Mouse (Mus musculus) lung, embryonic 16.5 days (tissue): ENCODE data around the gene Cblc. TPM values are rescaled to one million over a fixed set of nuclear protein-coding genes. Genes with fewer than 3 reads are reported as not detected.

Experiments
- ATAC-seq: fragments of 200-750 bp; cut with Nextera tagmentation; 2 replicates; pipeline ENCODE4 v1.8.0; 2017; ENCODE audit warnings: low read depth, mild to moderate bottlenecking, moderate library complexity
- H3K27ac ChIP-seq: fragments of 300-500 bp; sonication (generic); 2 replicates; pipeline ENCODE4 v1.5.1; 2014; ENCODE audit warnings: mild to moderate bottlenecking, control low read depth, low read length
- H3K27me3 ChIP-seq: fragments of 300-500 bp; sonication (generic); 2 replicates; pipeline ENCODE4 v1.6.1; 2014; ENCODE audit warnings: low read depth, low read length, mixed read lengths; ENCODE audit not compliant: control insufficient read depth, insufficient read depth
- H3K36me3 ChIP-seq: fragments of 300-500 bp; sonication (generic); 2 replicates; pipeline ENCODE4 v1.6.1; 2014; ENCODE audit warnings: low read length; ENCODE audit not compliant: control insufficient read depth, insufficient read depth
- H3K4me1 ChIP-seq: fragments of 300-500 bp; sonication (generic); replicated peaks from 2 replicates; pipeline ENCODE4 v1.6.1; 2014; ENCODE audit warnings: low read length, mixed read lengths; ENCODE audit not compliant: control insufficient read depth, insufficient read depth
- H3K4me2 ChIP-seq: fragments of 300-500 bp; sonication (generic); 2 replicates; pipeline ENCODE4 v1.6.1; 2014; ENCODE audit warnings: low read depth, low read length, control low read depth
- H3K4me3 ChIP-seq: fragments of 300-500 bp; sonication (generic); 2 replicates; pipeline ENCODE4 v1.5.1; 2014; ENCODE audit warnings: mild to moderate bottlenecking, low read length, control low read depth
- H3K9ac ChIP-seq: fragments of 300-500 bp; sonication (generic); 2 replicates; pipeline ENCODE4 v1.6.1; 2014; ENCODE audit warnings: low read length, control low read depth
- H3K9me3 ChIP-seq: fragments of 300-500 bp; sonication (generic); 2 replicates; pipeline ENCODE4 v1.6.1; 2016; ENCODE audit warnings: low read length; ENCODE audit not compliant: control insufficient read depth
- whole genome bisulfite sequencing: fragments of 180-500 bp; shearing (Covaris S2); extraction: QIAGEN DNeasy Blood & Tissue Kit; methylation state at CpG from one replicate; pipeline ENCODE4 v1.1.7; 2014; 5-methylcytosine and 5-hydroxymethylcytosine counted together
- polyA plus RNA-seq: library from polyadenylated mRNA; unstranded; fragments of >200 nt; fragmentation: Nextera tagmentation; extraction: Ambion mirVana; gene quantifications from 2 replicates; pipeline ENCODE4 v1.2.1, GENCODE M21; 2015

Cblc gene
- polyA plus RNA-seq, 1 experiment from 2014 or later = 17.8 TPM

DNA sequence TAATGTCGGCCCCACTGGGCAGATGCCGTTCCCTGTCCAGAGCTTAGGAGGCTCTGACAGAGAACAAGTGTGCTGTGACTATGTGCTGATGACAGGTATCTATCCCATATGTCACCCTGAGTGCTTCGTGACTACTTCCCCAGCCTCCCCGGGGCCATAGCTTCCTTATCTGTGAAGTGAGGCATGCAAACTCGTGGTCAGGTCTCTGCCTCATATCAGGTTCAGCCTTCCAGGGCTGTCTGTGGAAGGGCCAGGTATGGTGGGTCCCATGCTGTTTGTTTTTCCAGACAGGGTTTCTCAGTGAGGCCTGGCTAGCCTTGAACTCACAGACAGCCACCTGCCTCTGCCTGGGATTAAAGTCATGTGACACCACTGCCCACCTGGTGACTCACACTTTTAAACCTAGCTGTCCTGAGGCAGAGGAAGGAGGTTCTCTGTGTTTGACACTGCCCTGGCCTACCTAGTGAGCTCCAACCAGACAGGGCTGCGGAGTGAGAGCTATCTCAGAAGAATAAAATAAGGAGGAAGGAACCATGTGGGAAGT lies 17.0 kb upstream of the Cblc start:
- H3K9ac ChIP-seq = no peak overlapping the region
- no peak overlapping the region for H3K4me3 ChIP-seq
- H3K36me3 ChIP-seq = no peaks in the 10 kb centered on the region
- no peak overlapping the region for H3K4me2 ChIP-seq
- WGBS = 71% methylated on average over 6 of the region's 6 CpGs
- ATAC-seq = no peak
- no peaks in the 10 kb centered on the region for H3K9me3 ChIP-seq
- H3K27ac ChIP-seq = no peak overlapping the region
- peaks cover 24% of the 10 kb centered on the region for H3K4me1 ChIP-seq
- H3K27me3 ChIP-seq = peaks cover 10% of the 10 kb centered on the region; the same call in 1 of the 2 replicates

DNA sequence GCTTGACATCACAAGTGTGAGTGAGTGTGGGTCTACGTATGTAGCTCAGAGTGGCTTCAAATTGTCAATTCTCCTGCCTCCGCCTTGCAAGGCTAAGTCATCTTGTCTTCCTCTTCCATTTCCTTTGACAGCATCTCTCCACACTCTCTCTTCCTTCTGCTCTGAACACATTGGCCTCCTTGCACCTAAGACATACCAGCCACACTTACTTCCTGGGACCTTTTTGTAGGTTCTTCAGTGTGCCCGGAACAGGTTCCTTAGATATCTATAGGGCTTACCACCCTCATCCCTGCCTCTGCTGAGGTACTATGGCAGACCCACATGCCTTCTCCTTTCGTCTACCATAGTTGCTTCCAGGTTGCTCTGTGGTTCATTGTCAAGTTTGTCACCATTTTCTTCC lies 16.6 kb upstream of the Cblc start:
- H3K27me3 ChIP-seq = peaks cover 10% of the 10 kb centered on the region; the same call in 1 of the 2 replicates
- no peaks in the 10 kb centered on the region for H3K36me3 ChIP-seq
- 80% methylated on average over 4 of the region's 4 CpGs for WGBS
- H3K4me2 ChIP-seq = no peak overlapping the region
- ATAC-seq = no peak
- no peaks in the 10 kb centered on the region for H3K9me3 ChIP-seq
- H3K9ac ChIP-seq = no peak overlapping the region
- H3K27ac ChIP-seq = no peak overlapping the region
- H3K4me3 ChIP-seq = no peak overlapping the region
- peaks cover 20% of the 10 kb centered on the region for H3K4me1 ChIP-seq

DNA sequence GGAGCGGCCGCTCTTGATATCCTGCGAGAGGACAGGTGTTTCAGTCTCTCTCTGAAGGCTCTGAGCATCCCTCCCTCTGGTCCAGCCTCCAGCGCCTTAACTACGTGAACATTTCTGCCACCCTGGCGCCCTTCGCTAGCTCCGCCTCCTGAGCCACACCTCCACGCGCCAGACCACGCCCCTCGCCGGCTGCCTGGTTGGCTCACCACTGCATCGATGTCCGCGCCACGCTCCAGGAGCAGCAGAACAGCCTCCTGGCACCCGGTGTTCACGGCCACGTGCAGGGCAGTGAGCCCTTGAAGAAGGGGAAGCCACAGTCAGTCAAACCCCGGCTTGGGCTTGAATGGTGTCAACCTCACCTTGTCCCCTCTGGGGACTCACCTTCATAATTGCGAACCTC lies 14.5 kb upstream of the Cblc start:
- no peaks in the 10 kb centered on the region for H3K9me3 ChIP-seq
- no peak overlapping the region for H3K9ac ChIP-seq
- WGBS = 7% methylated on average over 22 of the region's 22 CpGs
- no peak overlapping the region for H3K27ac ChIP-seq
- peaks cover 10% of the 10 kb centered on the region; the same call in 1 of the 2 replicates for H3K27me3 ChIP-seq
- no peak overlapping the region for H3K4me3 ChIP-seq
- ATAC-seq = peak; percentile 21; the same call in 1 of the 2 replicates
- no peaks in the 10 kb centered on the region for H3K36me3 ChIP-seq
- peak overlapping the region; percentile 29 for H3K4me2 ChIP-seq
- H3K4me1 ChIP-seq = peaks cover 2% of the 10 kb centered on the region

DNA sequence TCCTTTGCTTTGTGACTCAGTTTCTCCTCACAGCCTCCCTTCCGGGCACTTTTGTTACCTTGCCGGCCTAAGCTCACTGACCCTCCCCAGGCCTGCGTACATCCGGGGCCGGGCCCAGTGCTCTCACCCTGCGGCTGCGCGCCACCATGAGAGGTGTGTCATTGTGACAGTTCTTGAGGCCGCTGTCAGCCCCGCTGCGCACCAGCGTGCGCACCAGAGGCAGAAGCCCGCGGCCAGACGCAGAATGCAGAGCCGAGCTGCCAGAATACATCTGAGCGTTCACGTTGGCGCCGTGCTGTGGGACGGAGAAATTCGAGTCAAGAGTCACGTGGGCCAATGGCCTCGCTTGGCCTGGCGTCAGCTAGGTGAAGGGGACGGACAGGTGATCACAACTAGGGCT lies 12.8 kb upstream of the Cblc start:
- Histone ChIP-seq H3K27me3 (peaks cover 10% of the 10 kb centered on the region; the same call in 1 of the 2 replicates), H3K4me1 (peaks cover 2% of the 10 kb centered on the region; the same call in 1 of the 2 replicates), H3K36me3 (no peaks in the 10 kb centered on the region), H3K4me2 (peak overlapping the region; percentile 44), H3K4me3 (peak overlapping the region; percentile 17), H3K27ac (no peak overlapping the region), H3K9ac (peak overlapping the region; percentile 50), H3K9me3 (no peaks in the 10 kb centered on the region)
- WGBS = 10% methylated on average over 27 of the region's 27 CpGs
- peak; percentile 55 for ATAC-seq

DNA sequence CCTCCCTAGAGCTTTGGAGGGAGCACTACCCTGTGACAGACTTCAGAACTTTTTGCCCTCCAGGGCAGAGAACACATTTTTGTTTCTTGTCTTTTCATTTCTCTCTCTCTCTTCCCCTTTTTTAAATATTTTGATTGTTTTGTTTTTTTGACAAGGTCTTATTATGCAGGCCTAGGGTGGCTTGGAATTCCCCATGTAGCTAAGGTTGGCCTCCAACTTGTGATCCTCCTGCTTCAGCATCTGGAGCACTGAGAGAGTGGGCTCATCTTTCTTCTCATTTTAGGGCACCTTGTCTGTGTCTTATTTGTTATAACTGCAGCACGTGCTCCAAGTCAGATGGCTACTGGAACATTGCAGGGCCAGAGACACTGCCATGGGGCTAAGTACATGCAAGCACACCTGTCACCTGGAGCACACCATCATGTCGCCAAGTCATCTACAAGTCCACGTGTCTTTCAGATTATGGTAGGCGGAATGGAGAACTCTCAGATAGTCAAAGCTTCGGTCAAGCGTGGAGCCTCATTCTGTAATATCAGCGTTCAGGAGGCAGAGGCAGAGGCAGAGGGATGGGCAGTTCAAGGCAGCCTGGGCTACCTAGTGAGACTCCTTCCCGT lies 9.9 kb upstream of the Cblc start:
- Histone ChIP-seq H3K27me3 (peaks cover 7% of the 10 kb centered on the region; the same call in 1 of the 2 replicates), H3K4me3 (no peak overlapping the region), H3K36me3 (no peaks in the 10 kb centered on the region), H3K4me2 (no peak overlapping the region), H3K4me1 (peaks cover 2% of the 10 kb centered on the region; the same call in 1 of the 2 replicates), H3K9me3 (no peaks in the 10 kb centered on the region), H3K9ac (no peak overlapping the region), H3K27ac (no peak overlapping the region)
- ATAC-seq = no peak
- 78% methylated on average over 8 of the region's 8 CpGs for WGBS

DNA sequence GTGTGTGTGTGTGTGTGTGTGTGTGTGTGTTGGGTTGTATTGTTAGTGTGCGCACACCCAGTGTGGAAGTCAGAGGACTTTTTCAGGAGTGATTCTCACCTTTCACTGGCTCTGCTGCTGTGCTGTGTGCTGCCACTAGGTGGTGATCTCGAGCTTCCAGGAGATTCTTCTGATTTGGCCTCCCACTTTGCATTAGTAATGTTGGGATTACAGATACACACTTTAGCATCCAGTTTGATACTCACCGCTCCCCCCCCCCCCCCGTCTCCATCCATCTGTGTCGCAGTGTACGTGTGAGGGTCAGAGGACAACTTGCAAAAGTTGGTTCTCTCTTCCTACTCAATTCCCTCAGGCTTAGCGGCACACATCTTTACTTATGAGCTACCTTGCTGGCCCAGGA lies 6.4 kb upstream of the Cblc start:
- H3K27me3 ChIP-seq = no peaks in the 10 kb centered on the region
- no peaks in the 10 kb centered on the region for H3K4me1 ChIP-seq
- no peaks in the 10 kb centered on the region for H3K36me3 ChIP-seq
- WGBS = 21% methylated on average over 7 of the region's 7 CpGs
- no peaks in the 10 kb centered on the region for H3K9me3 ChIP-seq
- no peak overlapping the region for H3K4me2 ChIP-seq
- ATAC-seq = no peak
- no peak overlapping the region for H3K27ac ChIP-seq
- no peak overlapping the region for H3K4me3 ChIP-seq
- H3K9ac ChIP-seq = no peak overlapping the region

DNA sequence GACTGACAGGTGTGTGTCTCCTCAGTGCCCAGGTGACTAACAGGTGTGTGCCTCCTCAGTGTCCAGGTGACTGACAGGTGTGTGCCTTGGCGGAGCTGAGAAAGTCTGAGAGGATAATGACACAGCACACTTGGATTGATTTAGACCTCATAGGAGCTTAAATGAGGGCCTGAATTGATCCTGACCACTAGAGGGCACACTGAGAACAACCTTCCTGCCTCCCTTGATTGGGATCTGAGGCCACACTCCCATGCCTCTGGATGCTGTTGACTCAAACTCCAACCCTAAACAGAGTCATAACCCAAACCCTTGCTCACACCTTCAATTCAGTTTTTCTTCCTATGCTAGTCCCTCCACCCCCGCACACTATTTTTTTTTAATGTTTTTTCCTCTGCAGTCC lies 4.2 kb upstream of the Cblc start:
- Histone ChIP-seq H3K27ac (no peak overlapping the region), H3K4me3 (no peak overlapping the region), H3K9ac (no peak overlapping the region), H3K4me2 (no peak overlapping the region), H3K9me3 (no peaks in the 10 kb centered on the region), H3K27me3 (peaks cover 15% of the 10 kb centered on the region), H3K4me1 (no peaks in the 10 kb centered on the region), H3K36me3 (no peaks in the 10 kb centered on the region)
- ATAC-seq = no peak
- 29% methylated on average over 2 of the region's 2 CpGs for WGBS

DNA sequence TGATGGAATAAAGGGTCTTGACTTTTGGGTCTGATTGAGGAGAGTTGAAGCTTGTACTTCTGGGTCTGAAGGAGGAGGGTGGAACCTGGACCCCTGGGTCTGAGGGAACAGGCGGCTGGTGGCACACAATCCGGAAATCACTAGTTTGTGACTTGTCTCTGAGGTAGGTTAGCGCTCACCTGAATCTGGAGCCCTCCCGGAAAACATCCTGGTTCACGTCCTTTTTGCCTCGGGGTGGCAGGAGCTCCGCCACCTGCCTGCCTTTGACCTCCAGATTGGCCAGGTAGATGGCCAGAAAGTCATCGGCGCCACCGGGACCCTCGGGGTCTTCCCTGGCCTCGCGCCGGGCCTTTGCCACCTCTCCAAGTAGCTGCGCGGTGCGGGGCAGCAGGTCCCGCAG lies 355 bp downstream of the Cblc start:
- H3K36me3 ChIP-seq = no peaks in the 10 kb centered on the region
- whole genome bisulfite sequencing = 8% methylated on average over 18 of the region's 18 CpGs

DNA sequence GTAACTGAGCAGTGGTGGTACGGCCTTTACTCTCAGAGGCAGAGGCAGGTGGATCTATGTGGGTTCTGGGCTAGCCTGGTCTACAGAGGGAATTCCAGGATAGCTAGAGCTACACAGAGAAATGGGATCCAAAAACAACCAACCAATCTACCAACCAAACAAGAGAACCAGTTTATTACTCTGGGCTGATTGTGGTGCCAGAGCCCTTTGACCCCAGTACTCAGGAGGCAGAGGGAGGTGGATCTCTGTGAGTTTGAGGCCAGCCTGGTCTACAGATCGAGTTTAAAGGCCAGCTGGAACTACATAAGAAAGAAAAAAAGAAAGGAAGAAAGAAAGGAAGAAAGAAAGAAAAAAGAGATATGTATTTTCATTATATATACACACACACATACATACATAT lies 1.4 kb downstream of the Cblc start:
- Histone ChIP-seq H3K27me3 (peaks cover 17% of the 10 kb centered on the region), H3K4me3 (no peak overlapping the region), H3K9ac (no peak overlapping the region), H3K4me2 (no peak overlapping the region), H3K9me3 (no peaks in the 10 kb centered on the region), H3K36me3 (no peaks in the 10 kb centered on the region), H3K4me1 (no peaks in the 10 kb centered on the region), H3K27ac (no peak overlapping the region)
- WGBS = 63% methylated on average over 2 of the region's 2 CpGs
- no peak for ATAC-seq

More for the DNA sequence above, 355 bp downstream of the Cblc start:
- H3K9me3 ChIP-seq = no peaks in the 10 kb centered on the region
- H3K27ac ChIP-seq = peak overlapping the region; percentile 97
- H3K27me3 ChIP-seq = peaks cover 15% of the 10 kb centered on the region
- ATAC-seq = no peak
- H3K4me3 ChIP-seq = peak overlapping the region; percentile 57
- H3K9ac ChIP-seq = peak overlapping the region; percentile 74
- H3K4me2 ChIP-seq = peak overlapping the region; percentile 52
- H3K4me1 ChIP-seq = no peaks in the 10 kb centered on the region
